Comparison of ENCODE assay signal across 8 mouse cellular contexts in the genomic region with DNA sequence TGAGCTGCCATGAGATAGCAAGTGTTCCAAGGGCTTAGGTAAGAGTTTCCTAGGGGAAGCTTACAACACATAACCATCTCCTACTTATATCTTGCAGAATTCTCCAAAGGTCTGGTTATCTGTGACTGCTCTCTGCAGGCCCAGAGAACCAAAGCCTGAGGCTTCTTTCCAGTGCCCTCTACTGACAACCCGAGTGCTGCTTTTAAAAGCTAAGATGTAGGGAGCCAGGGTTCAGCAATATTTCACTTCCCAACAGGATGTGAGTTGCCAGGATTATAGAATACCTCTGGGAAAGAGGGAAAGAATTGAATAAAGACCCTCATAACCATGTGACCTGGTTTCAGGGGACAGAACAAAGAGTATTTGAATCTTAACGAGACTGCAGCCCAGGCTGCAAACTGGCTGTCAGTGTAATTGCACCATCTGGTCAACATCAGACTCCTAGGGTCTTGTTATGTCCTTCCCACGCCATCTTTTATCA. TPM values are rescaled to one million over a fixed set of nuclear protein-coding genes. Genes with fewer than 3 reads are reported as not detected.
DNase-seq lines count a peak whose midpoint lies in the region; ATAC-seq and TF ChIP-seq lines count a peak whose summit lies in the region.

No protein-coding gene starts in this region.

- H3K27me3 ChIP-seq in cerebellum, adult 2 months (ENCODE audit: control insufficient read depth, insufficient read depth, low read length) = no peaks in the 10 kb centered on the region
- H3K27me3 ChIP-seq in spleen, adult 2 months (ENCODE audit: control insufficient read depth, insufficient read depth, low read length) = no peaks in the 10 kb centered on the region
- no peaks in the 10 kb centered on the region for H3K27me3 ChIP-seq in liver, postnatal 0 days (ENCODE audit: insufficient read depth, low read length)

- H3K9me3 ChIP-seq in liver, postnatal 0 days (ENCODE audit: low read length) = no peaks in the 10 kb centered on the region

- TF ChIP-seq EP300 in liver, postnatal 0 days (IDR thresholded peaks at IDR 0.05; ENCODE audit: low read depth) = no peak

- 3% methylated on average over 3 of the region's 3 CpGs for WGBS in cerebellum, adult 2 months
- 22% methylated on average over 3 of the region's 3 CpGs for WGBS in spleen, adult 2 months
- 32% methylated on average over 3 of the region's 3 CpGs for WGBS in liver, postnatal 0 days (ENCODE audit: insufficient replicate concordance)

- H3K9ac ChIP-seq in liver, postnatal 0 days (replicated peaks) = no peak overlapping the region

- TF ChIP-seq POLR2A in cerebellum, adult 2 months (IDR thresholded peaks at IDR 0.05; ENCODE audit: borderline replicate concordance, insufficient read depth, low read length) = no peak
- TF ChIP-seq POLR2A in spleen, adult 2 months (IDR thresholded peaks at IDR 0.05; ENCODE audit: low read depth, low read length) = no peak

- DNase-seq in cerebellum, adult 2 months = peak in 1 of 2 experiments; percentile 54
- DNase-seq in cerebellum, adult 11 months = no peak
- no peak for DNase-seq in spleen, adult 2 months (ENCODE audit: low read depth in 1 of 2, low spot score in 2 of 2)
- no peak for DNase-seq in spleen, postnatal 36 days (ENCODE audit: low spot score in 2 of 2)
- no peak for DNase-seq in liver, postnatal 0 days
- no peak for DNase-seq in right cerebral cortex, postnatal 25 days
- no peak for DNase-seq in adrenal gland, adult 2 months
- DNase-seq in ovary, postnatal 36 days (ENCODE audit: low spot score) = no peak

- no peak overlapping the region for H3K4me3 ChIP-seq in cerebellum, adult 2 months (replicated peaks; ENCODE audit: insufficient read depth, low read depth, low read length)
- H3K4me3 ChIP-seq in spleen, adult 2 months (ENCODE audit: extremely low read depth, insufficient read depth, insufficient read length) = no peak overlapping the region
- H3K4me3 ChIP-seq in liver, postnatal 0 days (ENCODE audit: low read depth, low read length) = no peak overlapping the region

- H3K36me3 ChIP-seq in spleen, adult 2 months (ENCODE audit: control insufficient read depth, insufficient read depth, low read length) = no peaks in the 10 kb centered on the region
- H3K36me3 ChIP-seq in liver, postnatal 0 days (replicated peaks; ENCODE audit: insufficient read depth, low read length) = 0 out of 2 replicates have a peak, but pooled peaks cover 6% of the 10 kb centered on the region

- H3K27ac ChIP-seq in cerebellum, adult 2 months (ENCODE audit: insufficient read depth, low read length) = peak overlapping the region; percentile 84
- H3K27ac ChIP-seq in spleen, adult 2 months (ENCODE audit: insufficient read depth, low read length) = peak overlapping the region; percentile 51; the same call in 1 of the 2 replicates
- H3K27ac ChIP-seq in liver, postnatal 0 days (ENCODE audit: low read depth) = 0 out of 2 replicates have a peak overlapping the region, but pooled peaks have one; percentile 39

- peaks cover 38% of the 10 kb centered on the region; the same call in 1 of the 2 replicates for H3K4me1 ChIP-seq in cerebellum, adult 2 months (ENCODE audit: control insufficient read depth, insufficient read depth, low read length)
- H3K4me1 ChIP-seq in spleen, adult 2 months (ENCODE audit: control insufficient read depth, insufficient read depth, insufficient read length) = peaks cover 22% of the 10 kb centered on the region
- H3K4me1 ChIP-seq in liver, postnatal 0 days (ENCODE audit: insufficient read depth) = peaks cover 19% of the 10 kb centered on the region

- TF ChIP-seq CTCF in cerebellum, adult 2 months (IDR thresholded peaks at IDR 0.05; ENCODE audit: borderline replicate concordance, insufficient read depth, low read depth, low read length) = no peak
- TF ChIP-seq CTCF in spleen, adult 2 months (IDR thresholded peaks at IDR 0.05; ENCODE audit: extremely low read depth, insufficient read depth, insufficient read length, insufficient replicate concordance) = no peak
- no peak for TF ChIP-seq CTCF in liver, postnatal 0 days (IDR thresholded peaks at IDR 0.05; ENCODE audit: low read depth)

- H3K4me2 ChIP-seq in liver, postnatal 0 days (ENCODE audit: low read depth, low read length) = no peak overlapping the region

- no peak for ATAC-seq in liver, postnatal 0 days

RNA-seq across cellular contexts. Expression of gene Lims1, which starts 59.4 kb away (rescaled TPM):
- 16.5 and 17.4 TPM in 2 replicates for polyA plus RNA-seq in cerebellum, adult 2 months (2012; rRNA removed)
- polyA plus RNA-seq in spleen, adult 2 months (2012; rRNA removed) = 11.4 and 15.7 TPM in 2 replicates
- polyA plus RNA-seq in liver, postnatal 0 days (2015; fragmentation: Nextera tagmentation; extraction: Ambion mirVana) = 60.6 and 64.4 TPM in 2 replicates
- total RNA-seq in adrenal gland, adult 2 months (2021) = 10 to 100 TPM; 41.4 to 50.6 TPM
- polyA plus RNA-seq in adrenal gland, adult 2 months (2012; rRNA removed) = 2.6 and 2.7 TPM in 2 replicates
